Mouse (Mus musculus) layer of hippocampus, adult 8-10 months (tissue): ENCODE measurements around the gene Olfr1288. TPM values are rescaled to one million over a fixed set of nuclear protein-coding genes. Genes with fewer than 3 reads are reported as not detected.

ENCODE experiments used
- DNase-seq, 2 experiments: peaks; one replicate each; pipeline ENCODE4 v3.0.0; 2022; ENCODE audit warnings: low spot score in 2 of 2
- total RNA-seq, 4 experiments: library from RNA; stranded (reverse); gene quantifications; 2 replicates each; pipeline ENCODE4 v1.2.4; 2022

The Olfr1288 gene
- not detected for total RNA-seq

GRCm38 (mm10) chr2:111473801-111474200, at the start of gene Olfr1288:
Gene Olfr1288 (plus strand): TSS chr2:111474101.
- no peak for DNase-seq

DNA sequence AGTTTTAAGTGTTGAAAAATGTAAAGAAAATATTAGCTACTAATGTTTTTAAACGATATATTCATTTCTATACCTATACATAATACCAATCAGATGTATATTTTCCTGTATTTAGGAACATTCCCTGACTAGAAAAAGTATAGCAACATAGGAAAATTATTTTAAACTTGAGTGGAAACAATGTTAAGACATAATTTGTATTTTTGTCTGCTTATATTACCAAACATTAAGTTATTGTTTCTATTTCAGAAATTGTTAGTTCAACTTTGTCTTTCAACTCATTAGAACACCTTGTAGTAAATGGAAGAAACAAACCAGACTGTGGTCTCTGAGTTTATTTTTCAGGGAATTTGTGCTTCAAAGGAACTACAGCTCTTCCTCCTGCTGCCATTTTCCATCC, 25.1 kb upstream of the Olfr1288 start, which contains the start of gene Olfr1287:
TSS of gene Olfr1287 (plus strand) at position 301 of the 400 bp plus-strand sequence.
- no peak for DNase-seq

DNA sequence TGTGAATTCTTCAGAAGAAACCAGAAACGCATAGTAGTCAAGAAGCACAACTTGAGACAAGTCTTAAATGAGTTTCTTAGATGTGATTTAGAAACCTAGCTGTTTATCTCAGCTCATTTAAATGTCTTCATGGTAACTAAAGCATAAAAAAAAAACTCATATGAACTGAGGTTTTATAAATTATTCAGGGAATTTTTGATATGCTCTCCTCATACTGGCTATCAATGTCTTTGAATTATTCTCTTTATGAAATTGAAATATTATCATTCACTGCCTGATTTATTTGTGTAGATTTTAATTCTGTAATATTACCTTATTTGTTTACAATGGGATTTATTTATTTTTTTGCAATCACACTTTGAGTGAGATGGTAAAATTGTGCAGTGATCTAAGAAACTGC, 6.6 kb downstream of the Olfr1288 start, which contains the start of gene Olfr1289:
TSS of gene Olfr1289 (plus strand) at position 301 of the 400 bp plus-strand sequence.
- DNase-seq, result no peak

DNA sequence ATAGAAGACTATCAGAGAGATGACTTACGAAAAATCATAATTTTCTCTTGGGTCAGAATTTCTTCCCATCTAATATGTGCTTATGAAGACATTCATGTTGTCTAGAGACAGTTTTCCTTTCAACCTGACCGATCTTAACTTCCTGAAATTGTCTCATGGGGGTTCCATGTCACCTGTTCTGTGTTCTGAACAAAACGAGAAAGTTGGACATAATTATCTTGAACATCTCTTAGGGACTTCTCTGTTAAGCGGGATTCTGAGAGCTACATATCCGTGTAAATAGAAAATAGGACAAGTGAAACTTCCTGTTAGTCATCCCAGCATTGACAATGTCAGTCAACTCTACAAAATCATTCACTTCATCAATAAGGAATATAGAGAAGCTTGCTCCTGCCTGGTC, 19.8 kb downstream of the Olfr1288 start, which contains the start of gene Olfr1290:
TSS of gene Olfr1290 (minus strand) at position 101 of the 400 bp plus-strand sequence.
- DNase-seq, result no peak

DNA sequence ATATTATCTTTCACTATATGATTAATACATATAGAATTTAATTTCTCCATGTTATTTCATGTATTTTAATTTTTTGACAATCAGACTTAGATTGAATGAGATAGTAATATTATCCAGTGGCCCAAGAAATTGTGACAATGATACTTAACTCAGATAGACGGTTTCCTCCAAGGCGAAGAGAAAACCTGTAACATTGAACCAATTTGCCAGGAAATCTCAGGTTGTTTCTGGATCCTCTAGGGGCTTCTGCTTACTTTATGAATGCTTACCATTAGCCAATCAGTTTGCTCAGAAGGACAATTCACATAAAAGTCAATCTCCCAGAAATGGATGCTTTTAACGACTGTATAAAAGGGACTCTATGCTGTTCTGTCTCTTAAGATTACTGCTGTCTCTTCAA, 23.0 kb downstream of the Olfr1288 start, which contains the start of gene Olfr1291-ps1:
TSS of gene Olfr1291-ps1 (plus strand) at position 301 of the 400 bp plus-strand sequence.
- DNase-seq, result no peak

DNA sequence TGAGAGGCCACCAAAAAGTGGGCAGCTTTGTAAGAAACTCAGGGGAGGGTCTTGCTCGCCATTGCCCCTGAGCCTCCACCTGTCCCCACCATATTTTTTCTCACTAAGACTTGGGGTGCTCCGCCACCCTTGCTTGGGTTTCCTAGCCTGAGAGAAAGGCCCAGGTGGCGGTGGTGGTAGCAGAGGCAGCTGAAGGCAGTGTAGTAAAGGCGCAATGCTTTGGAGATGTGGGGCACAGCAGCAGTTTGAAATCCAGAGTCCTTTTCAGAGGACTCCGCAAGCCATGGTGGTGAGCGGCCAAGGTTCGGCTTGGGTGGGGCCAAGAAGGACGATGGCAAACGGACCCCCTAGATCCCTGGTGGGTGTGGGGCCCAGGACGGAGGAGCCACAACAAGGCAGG, 43.5 kb downstream of the Olfr1288 start:
- DNase-seq, result no peak

- DNase-seq, result no peak
Observed at GRCm38 (mm10) chr2:111524903-111525302, 51.0 kb downstream of the Olfr1288 start, which contains the start of gene Olfr1293-ps. Gene Olfr1293-ps (plus strand): TSS chr2:111525203.

Other genes starting within 250 kb of the Olfr1288 start
- gene 4930430A15Rik, start 244.5 kb upstream of the Olfr1288 start, total RNA-seq, result not detected
- gene Olfr1275, start 238.8 kb upstream of the Olfr1288 start, total RNA-seq, result not detected
- gene Olfr1276, start 219.6 kb upstream of the Olfr1288 start, total RNA-seq, result not detected
- gene Olfr1277, start 200.0 kb upstream of the Olfr1288 start, total RNA-seq, result not detected
- not detected for gene Olfr1278, start 184.0 kb upstream of the Olfr1288 start, total RNA-seq
- not detected for gene Olfr1279, start 173.5 kb upstream of the Olfr1288 start, total RNA-seq
- gene Olfr1280, start 160.1 kb upstream of the Olfr1288 start, total RNA-seq, result not detected
- not detected for gene Olfr1281, start 147.6 kb upstream of the Olfr1288 start, total RNA-seq
- not detected for gene Olfr1282, start 138.0 kb upstream of the Olfr1288 start, total RNA-seq
- not detected for gene Olfr1283, start 107.3 kb upstream of the Olfr1288 start, total RNA-seq
- not detected for gene Olfr1284, start 98.6 kb upstream of the Olfr1288 start, total RNA-seq
- gene Olfr1286, start 51.0 kb upstream of the Olfr1288 start, total RNA-seq, result not detected
- gene Olfr1287, start 25.0 kb upstream of the Olfr1288 start, total RNA-seq, result not detected
- not detected for gene Olfr1289, start 6.7 kb downstream of the Olfr1288 start, total RNA-seq
- not detected for gene Olfr1290, start 19.7 kb downstream of the Olfr1288 start, total RNA-seq
- not detected for gene Olfr1291-ps1, start 23.1 kb downstream of the Olfr1288 start, total RNA-seq
- gene Olfr1293-ps, start 51.1 kb downstream of the Olfr1288 start, total RNA-seq, result not detected
- gene Olfr1294, start 66.2 kb downstream of the Olfr1288 start, total RNA-seq, result not detected
- not detected for gene Olfr1295, start 95.6 kb downstream of the Olfr1288 start, total RNA-seq
- not detected for gene Olfr1297, start 152.4 kb downstream of the Olfr1288 start, total RNA-seq
- not detected for gene Olfr1298, start 175.1 kb downstream of the Olfr1288 start, total RNA-seq
- not detected for gene Olfr1299, start 187.3 kb downstream of the Olfr1288 start, total RNA-seq